Mouse (Mus musculus) spleen, adult 2 months (tissue): ENCODE measurements around the gene Raver1. TPM values are rescaled to one million over a fixed set of nuclear protein-coding genes. Genes with fewer than 3 reads are reported as not detected.

Experiments used
- DNase-seq, 2 experiments: peaks; one replicate each; pipeline versions ENCODE4 v3.0.0 to v3.0.0-alpha.2; 2012 to 2021; ENCODE audit warnings: low spot score in 2 of 2, low read depth in 1 of 2
- H3K27ac ChIP-seq: fragments of 200-500 bp; 2 replicates; pipeline ENCODE4 v1.5.1; 2012; ENCODE audit warnings: low read length, inconsistent platforms; ENCODE audit not compliant: insufficient read depth
- H3K27me3 ChIP-seq: fragments of 200-500 bp; 2 replicates; pipeline ENCODE4 v1.6.1; 2012; ENCODE audit warnings: mild to moderate bottlenecking, moderate library complexity, low read length, inconsistent platforms; ENCODE audit not compliant: control insufficient read depth, insufficient read depth
- H3K36me3 ChIP-seq: fragments of 200-500 bp; 2 replicates; pipeline ENCODE4 v1.6.1; 2012; ENCODE audit warnings: mild to moderate bottlenecking, low read length, inconsistent platforms; ENCODE audit not compliant: control insufficient read depth, insufficient read depth
- H3K4me1 ChIP-seq: fragments of 200-500 bp; 2 replicates; pipeline ENCODE4 v1.6.1; 2011; ENCODE audit warnings: inconsistent platforms; ENCODE audit not compliant: control insufficient read depth, insufficient read depth, insufficient read length
- H3K4me3 ChIP-seq: fragments of 200-500 bp; 2 replicates; pipeline ENCODE4 v1.5.1; 2011; ENCODE audit warnings: mild to moderate bottlenecking, inconsistent platforms; ENCODE audit not compliant: insufficient read depth, insufficient read length; ENCODE audit errors: extremely low read depth
- CTCF ChIP-seq: fragments of 200-500 bp; IDR thresholded peaks from 2 replicates; pipeline ENCODE4 v1.5.1; 2011; ENCODE audit warnings: mild to moderate bottlenecking, inconsistent platforms; ENCODE audit not compliant: insufficient read depth, insufficient read length, insufficient replicate concordance; ENCODE audit errors: extremely low read depth
- POLR2A ChIP-seq: fragments of 200-500 bp; IDR thresholded peaks from 2 replicates; pipeline ENCODE4 v1.6.1; 2011; ENCODE audit warnings: low read depth, low read length, inconsistent platforms
- WGBS: fragments of 180-500 bp; shearing (Covaris S2); methylation state at CpG from one replicate; pipeline ENCODE4 v1.1.7; 2018; 5-methylcytosine and 5-hydroxymethylcytosine counted together
- polyA plus RNA-seq: library from polyadenylated mRNA; depleted of rRNA; stranded (reverse); fragments of >200 nt; gene quantifications from 2 replicates; pipeline ENCODE4 v1.2.3, GENCODE M21; 2012

Raver1 gene
- polyA plus RNA-seq, 1 experiment: 77.9 TPM

- WGBS: 89% methylated on average over 23 of the region's 23 CpGs
- no peak for DNase-seq
- H3K36me3 ChIP-seq: peaks cover 12% of the 10 kb centered on the region
- TF ChIP-seq CTCF: no peak
- no peak for TF ChIP-seq POLR2A
- no peaks in the 10 kb centered on the region for H3K4me1 ChIP-seq
- no peak overlapping the region for H3K4me3 ChIP-seq
- no peak overlapping the region for H3K27ac ChIP-seq
- no peaks in the 10 kb centered on the region for H3K27me3 ChIP-seq
Measured at GRCm38 (mm10) chr9:21107607-21108237, 15.9 kb upstream of the Raver1 start.

GRCm38 (mm10) chr9:21105760-21106564, 14.2 kb upstream of the Raver1 start:
- no peak for TF ChIP-seq CTCF
- TF ChIP-seq POLR2A: no peak
- Histone ChIP-seq H3K4me1 (no peaks in the 10 kb centered on the region), H3K27me3 (no peaks in the 10 kb centered on the region), H3K36me3 (peaks cover 12% of the 10 kb centered on the region), H3K27ac (peak overlapping the region; percentile 32; the same call in 1 of the 2 replicates), H3K4me3 (no peak overlapping the region)
- 78% methylated on average over 5 of the region's 5 CpGs for WGBS
- no peak for DNase-seq

GRCm38 (mm10) chr9:21104814-21105213, 13.0 kb upstream of the Raver1 start:
- Histone ChIP-seq H3K4me3 (no peak overlapping the region), H3K36me3 (peaks cover 10% of the 10 kb centered on the region), H3K27ac (no peak overlapping the region), H3K4me1 (no peaks in the 10 kb centered on the region), H3K27me3 (no peaks in the 10 kb centered on the region)
- no peak for DNase-seq
- no peak for TF ChIP-seq CTCF
- TF ChIP-seq POLR2A: no peak
- 90% methylated on average over 6 of the region's 6 CpGs for WGBS

- no peak overlapping the region for H3K4me3 ChIP-seq
Measured at GRCm38 (mm10) chr9:21102076-21102475, 10.3 kb upstream of the Raver1 start.

GRCm38 (mm10) chr9:21100447-21101161, 8.8 kb upstream of the Raver1 start:
- no peak for DNase-seq
- Histone ChIP-seq H3K4me1 (no peaks in the 10 kb centered on the region), H3K36me3 (0 out of 2 replicates have a peak, but pooled peaks cover 2% of the 10 kb centered on the region), H3K27me3 (no peaks in the 10 kb centered on the region), H3K27ac (no peak overlapping the region), H3K4me3 (no peak overlapping the region)
- WGBS: 16% methylated on average over 15 of the region's 15 CpGs
- TF ChIP-seq POLR2A (no peak), CTCF (no peak)

More at GRCm38 (mm10) chr9:21102076-21102475, 10.3 kb upstream of the Raver1 start:
- no peak for DNase-seq
- 92% methylated on average over 2 of the region's 2 CpGs for WGBS
- H3K36me3 ChIP-seq: 0 out of 2 replicates have a peak, but pooled peaks cover 2% of the 10 kb centered on the region
- no peak overlapping the region for H3K27ac ChIP-seq
- no peak for TF ChIP-seq CTCF
- TF ChIP-seq POLR2A: no peak
- no peaks in the 10 kb centered on the region for H3K4me1 ChIP-seq
- H3K27me3 ChIP-seq: no peaks in the 10 kb centered on the region

- 74% methylated on average over 8 of the region's 8 CpGs for WGBS
- no peaks in the 10 kb centered on the region for H3K36me3 ChIP-seq
- no peak for DNase-seq
- no peak overlapping the region for H3K27ac ChIP-seq
- no peaks in the 10 kb centered on the region for H3K4me1 ChIP-seq
- TF ChIP-seq CTCF: no peak
- no peak for TF ChIP-seq POLR2A
- no peak overlapping the region for H3K4me3 ChIP-seq
- no peaks in the 10 kb centered on the region for H3K27me3 ChIP-seq
Measured at GRCm38 (mm10) chr9:21097793-21098192, 6.0 kb upstream of the Raver1 start.
